Mouse (Mus musculus) lung, adult 2 months (tissue): Measurements from ENCODE around the gene Lingo2.

Experiments
- CTCF ChIP-seq: fragments of 200-500 bp; IDR thresholded peaks from 2 replicates; pipeline ENCODE4 v1.5.1; 2011; ENCODE audit warnings: mild to moderate bottlenecking, low read length, control low read depth; ENCODE audit not compliant: insufficient read depth
- POLR2A ChIP-seq: fragments of 200-500 bp; IDR thresholded peaks from 2 replicates; pipeline ENCODE4 v1.6.1; 2011; ENCODE audit warnings: low read depth, mild to moderate bottlenecking, control low read depth, low read length, borderline replicate concordance; ENCODE audit errors: extremely low read depth

- TF ChIP-seq CTCF (no peak), POLR2A (no peak)
These were observed 1000.3 kb downstream of the Lingo2 start for GRCm38 (mm10) chr4:35951251-35951650.
